Mouse (Mus musculus) R1 (cell line): Measurements from ENCODE around the gene Snapc3.
"Not testable (repeated sequence)": the region's sequence is repeated elsewhere in the genome, so short reads cannot be mapped to it uniquely, and the experiment has no call there.

Source experiments
- DNase-seq: peaks from one replicate; pipeline ENCODE4 v3.0.0-alpha.2; 2018; ENCODE audit warnings: low read depth, low spot score

Snapc3 gene

DNA sequence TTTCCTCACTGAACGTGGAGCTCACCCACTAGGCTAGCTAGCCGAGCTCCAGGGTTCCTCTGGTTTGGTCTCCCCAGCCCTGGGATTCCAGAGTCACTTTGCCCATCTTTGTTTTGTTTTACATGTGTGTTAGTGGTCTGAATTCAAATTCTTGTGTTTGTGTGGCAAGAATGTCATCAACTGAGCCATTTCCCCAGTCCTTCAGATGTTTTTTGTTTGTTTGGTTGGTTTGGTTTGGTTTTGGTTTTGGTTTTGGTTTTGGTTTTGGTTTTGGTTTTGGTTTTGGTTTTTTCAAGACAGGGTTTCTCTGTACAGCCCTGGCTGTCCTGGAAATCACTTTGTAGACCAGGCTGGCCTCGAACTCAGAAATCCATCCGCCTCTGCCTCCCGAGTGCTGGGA is 79.5 kb downstream of the Snapc3 start:
- DNase-seq, result not testable (repeated sequence)

DNA sequence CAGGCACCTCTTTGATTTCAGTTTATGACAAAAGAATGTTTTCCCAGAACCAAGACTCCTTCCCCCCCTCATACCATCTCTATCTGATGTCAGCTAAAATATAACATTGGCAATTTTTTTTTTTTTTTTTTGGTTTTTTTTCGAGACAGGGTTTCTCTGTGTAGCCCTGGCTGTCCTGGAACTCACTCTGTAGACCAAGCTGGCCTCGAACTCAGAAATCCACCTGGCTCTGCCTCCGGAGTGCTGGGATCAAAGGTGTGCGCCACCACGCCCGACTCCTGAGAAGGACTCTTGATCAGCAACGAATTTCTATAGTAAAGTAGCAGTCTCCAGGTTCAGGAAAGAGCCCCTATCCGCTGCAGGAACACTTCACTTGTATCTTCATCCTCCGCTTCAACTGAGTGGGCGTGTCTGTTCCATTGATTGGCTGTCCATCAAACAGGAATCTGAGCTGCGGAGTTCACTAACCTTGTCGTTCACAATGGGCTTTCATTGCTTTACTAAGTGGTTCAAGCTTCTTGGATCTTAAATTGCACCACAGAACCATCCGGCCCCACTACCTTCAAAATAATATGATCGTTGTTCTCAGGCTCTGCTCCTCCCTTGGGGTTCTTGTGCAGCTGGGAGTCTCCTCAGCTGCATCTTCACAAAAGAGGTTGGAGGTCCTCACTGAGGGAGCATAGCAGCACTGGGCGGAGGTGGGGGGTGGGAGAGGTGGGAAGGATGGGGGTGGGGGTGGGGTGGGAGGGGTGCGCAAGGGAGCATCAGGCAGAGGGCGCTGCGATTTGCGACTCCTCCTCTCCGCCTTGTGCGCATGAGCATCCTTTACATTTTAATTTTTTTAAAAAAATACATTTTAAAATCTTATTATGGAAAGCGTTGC is 82.9 kb downstream of the Snapc3 start:
- peak; percentile 92 for DNase-seq

DNA sequence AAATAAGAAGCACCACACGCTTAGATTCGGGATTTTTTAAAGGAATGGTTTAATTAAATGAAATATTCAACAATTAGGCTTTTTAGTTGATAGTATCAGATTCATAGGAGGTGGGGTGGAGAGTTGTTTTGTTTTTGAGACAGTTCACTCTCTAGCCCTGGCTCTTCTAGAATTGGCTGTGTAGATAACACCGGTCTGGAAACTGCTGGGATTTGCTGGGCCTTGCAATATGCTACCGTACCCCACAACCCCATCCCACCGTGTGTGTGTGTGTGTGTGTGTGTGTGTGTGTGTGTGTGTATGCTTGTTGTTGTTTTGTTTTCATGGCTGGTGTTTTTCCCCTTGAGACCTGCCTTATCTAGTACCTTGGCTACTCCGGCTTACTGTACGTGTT is 83.5 kb downstream of the Snapc3 start:
- no peak for DNase-seq

DNA sequence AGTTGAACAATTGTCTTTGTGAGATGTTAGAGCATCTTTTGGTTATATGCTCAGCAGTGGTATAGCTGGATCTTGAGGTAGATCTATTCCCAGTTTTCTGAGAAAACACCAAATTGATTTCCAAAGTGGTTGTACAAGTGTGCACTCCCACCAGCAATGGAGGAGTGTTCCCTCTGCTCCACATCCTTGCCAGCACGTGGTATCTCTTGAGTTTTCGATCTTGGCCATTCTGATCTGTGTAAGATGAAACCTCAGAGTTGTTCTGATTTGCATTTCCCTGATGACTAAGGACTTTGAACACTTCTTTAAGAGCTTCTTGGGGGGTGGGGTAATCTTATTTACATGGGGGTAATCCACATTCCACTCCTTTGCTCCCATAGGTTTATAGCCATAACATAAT is 92.1 kb downstream of the Snapc3 start:
- DNase-seq, result no peak

DNA sequence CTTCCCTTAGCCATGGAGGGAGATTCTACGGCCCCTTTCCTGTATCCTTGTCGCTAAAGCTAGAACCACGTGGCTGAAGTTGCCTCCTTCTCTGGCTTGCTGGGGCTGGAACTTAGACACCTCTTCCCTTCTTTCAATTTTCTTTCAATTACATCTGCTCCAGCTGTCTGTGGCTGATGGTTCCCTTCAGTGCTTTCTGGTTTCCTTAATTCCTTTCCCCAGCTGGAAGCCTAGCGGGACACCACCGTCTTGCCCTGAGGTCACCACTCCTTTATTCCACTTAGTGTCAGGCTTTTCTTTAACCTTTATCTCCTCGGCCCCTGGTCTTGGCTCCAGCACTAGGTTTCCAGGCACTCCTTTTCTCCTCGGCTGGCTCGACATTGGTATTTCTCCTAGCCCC is 93.6 kb downstream of the Snapc3 start:
- DNase-seq, result peak; percentile 85

DNA sequence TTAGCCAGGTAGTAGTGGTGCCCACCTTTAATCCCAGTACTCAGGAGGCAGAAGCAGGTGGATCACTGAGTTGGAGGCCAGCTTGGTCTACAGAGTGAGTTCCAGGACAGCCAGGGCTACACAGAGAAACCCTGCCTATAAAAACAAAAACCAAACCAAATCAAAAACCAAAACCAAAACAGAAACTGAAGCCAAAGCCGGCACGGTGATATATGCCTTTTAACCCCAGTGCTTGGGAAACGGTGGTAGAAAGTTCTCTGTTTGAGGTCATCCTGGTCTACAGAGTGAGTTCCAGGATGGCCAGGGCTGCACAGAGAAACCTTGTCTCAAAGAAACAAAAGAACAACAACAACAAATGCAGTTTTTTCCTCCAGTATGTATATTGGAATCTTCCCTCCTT is 94.7 kb downstream of the Snapc3 start:
- DNase-seq, result no peak

DNA sequence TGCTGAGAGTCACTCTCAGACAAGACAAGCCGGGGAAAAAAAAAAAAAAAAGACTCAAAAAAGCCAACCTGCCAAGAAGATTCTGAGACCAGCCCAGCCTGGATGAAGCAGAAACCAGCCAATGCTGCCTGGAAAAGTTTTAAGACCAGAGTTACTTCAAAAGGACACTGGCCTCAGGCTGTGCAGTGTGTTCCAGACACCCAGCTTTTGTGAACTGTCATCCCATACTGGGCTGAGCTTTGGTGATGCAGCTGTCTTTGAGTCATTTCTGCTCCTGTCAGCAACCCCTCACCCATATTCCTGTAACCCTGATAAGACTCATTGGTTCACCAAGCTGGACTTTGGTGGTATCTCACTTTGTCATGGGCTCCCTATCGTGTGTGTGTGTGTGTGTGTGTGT is 95.1 kb downstream of the Snapc3 start:
- no peak for DNase-seq

DNA sequence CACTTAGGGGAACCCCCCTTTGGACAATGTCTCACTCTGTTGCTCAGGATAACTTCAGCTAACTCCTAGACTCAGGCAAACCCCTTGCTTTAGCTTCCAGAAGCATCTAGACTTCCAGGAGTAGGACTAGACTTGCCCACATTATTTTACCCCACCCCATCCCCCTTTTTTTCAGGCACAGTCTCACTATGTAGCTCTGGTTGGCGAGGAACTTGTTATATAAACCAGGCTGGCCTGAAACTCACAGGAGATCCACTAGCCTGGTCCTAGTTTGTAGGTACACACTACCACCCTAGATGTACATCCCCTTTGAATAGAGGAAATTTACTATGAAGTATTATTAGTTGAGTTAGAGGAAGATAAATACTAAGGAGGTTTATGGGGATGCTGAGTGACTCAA is 96.7 kb downstream of the Snapc3 start:
- no peak for DNase-seq

DNA sequence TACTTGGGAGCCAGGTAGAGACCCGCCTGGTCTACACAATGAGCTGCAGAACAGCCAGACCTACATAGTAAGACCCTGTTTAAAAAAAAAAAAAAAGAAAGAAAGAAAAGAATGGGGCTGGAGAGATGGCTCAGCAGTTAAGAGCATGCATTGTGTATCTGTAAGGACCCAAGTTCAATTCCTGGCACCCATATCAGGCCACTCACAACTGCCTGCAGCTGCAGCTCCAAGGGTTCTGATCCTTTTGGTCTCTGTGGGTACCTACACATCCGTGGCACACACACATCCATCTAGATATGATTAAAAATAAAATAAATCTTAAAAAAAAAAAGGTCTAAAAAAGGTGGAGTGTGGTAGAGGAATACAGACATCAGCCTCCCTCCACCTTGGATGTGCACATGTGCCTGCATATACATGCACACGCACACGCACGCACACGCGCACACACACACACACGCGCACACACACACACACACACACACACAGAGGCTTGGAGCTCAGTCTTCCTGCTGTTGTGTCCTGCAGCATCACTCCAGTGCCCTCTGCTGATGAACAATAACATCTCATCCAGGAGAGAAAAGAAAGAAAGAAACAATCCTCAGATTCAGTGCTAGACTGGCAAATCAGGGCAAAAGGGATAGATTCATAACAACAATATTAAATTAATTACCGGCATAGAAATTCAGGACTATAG is 97.6 kb downstream of the Snapc3 start:
- DNase-seq, result peak; percentile 60

DNA sequence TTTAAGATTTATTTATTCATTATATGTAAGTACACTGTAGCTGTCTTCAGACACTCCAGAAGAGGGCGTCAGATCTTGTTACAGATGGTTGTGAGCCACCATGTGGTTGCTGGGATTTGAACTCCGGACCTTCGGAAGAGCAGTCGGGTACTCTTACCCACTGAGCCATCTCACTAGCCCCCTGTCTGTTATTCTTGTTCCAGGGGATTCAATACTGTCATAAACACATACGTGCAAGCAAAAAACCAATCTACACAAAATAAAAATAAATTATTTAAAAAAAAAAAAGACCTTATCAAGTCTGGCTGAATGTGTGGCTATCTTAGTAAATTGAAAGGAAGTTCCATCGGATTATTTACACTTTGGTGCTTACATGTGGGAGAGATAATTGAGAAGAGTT is 98.6 kb downstream of the Snapc3 start:
- not testable (repeated sequence) for DNase-seq
